Mouse (Mus musculus) liver, embryonic 14.5 days (tissue): Measurements from ENCODE around the gene Smg6.

ENCODE experiments used
- CTCF ChIP-seq: IDR thresholded peaks from 2 replicates; pipeline ENCODE4 v1.5.1; 2016; ENCODE audit warnings: antibody characterized with exemption, low read depth, control low read depth
- EP300 ChIP-seq: IDR thresholded peaks from 2 replicates; pipeline ENCODE4 v1.6.1; 2016; ENCODE audit warnings: antibody characterized with exemption, low read depth

- TF ChIP-seq CTCF (no peak), EP300 (no peak)
Observed at GRCm38 (mm10) chr11:74902416-74902815, 23.2 kb upstream of the Smg6 start.
